Mouse (Mus musculus): ENCODE data around the gene Tnk1. TPM values are rescaled to one million over a fixed set of nuclear protein-coding genes. Genes with fewer than 3 reads are reported as not detected.
A peak's percentile ranks its signal among the peaks of the same experiment; 100 is the strongest.

Gene Tnk1
- polyA plus RNA-seq, 1 experiment from 2014 or later: 0.69 TPM

- WGBS (ENCODE audit: insufficient replicate concordance): under 1% methylated on average over 38 of the region's 38 CpGs
- peak within 1 kb of the TSS; percentile 99 for H3K4me2 ChIP-seq (ENCODE audit: low read depth, low read length)
- peak within 1 kb of the TSS; percentile 99 for H3K27ac ChIP-seq (ENCODE audit: low read depth)
- peaks cover 24% of the 10 kb centered on the region for H3K4me1 ChIP-seq (ENCODE audit: insufficient read depth)
- no peaks in the 10 kb centered on the region for H3K9me3 ChIP-seq (ENCODE audit: low read length)
- peaks cover 14% of the 10 kb centered on the region for H3K36me3 ChIP-seq (replicated peaks; ENCODE audit: insufficient read depth, low read length)
- H3K9ac ChIP-seq (replicated peaks): peak within 1 kb of the TSS; percentile 87
- H3K27me3 ChIP-seq (ENCODE audit: insufficient read depth, low read length): 0 out of 2 replicates have a peak, but pooled peaks cover 7% of the 10 kb centered on the region
- peak; percentile 50; the same call in 1 of the 2 replicates for TF ChIP-seq EP300 (IDR thresholded peaks at IDR 0.05; ENCODE audit: low read depth)
- TF ChIP-seq CTCF (IDR thresholded peaks at IDR 0.05; ENCODE audit: low read depth): no peak
- ATAC-seq: peak; percentile 84
- peak within 1 kb of the TSS; percentile 93 for H3K4me3 ChIP-seq (ENCODE audit: low read depth, low read length)
- DNase-seq: peak; percentile 89
Observed at GRCm38 (mm10) chr11:69900471-69901405, 42.2 kb upstream of the Tnk1 start, which contains the start of the genes 2810408A11Rik and Neurl4. Gene 2810408A11Rik, minus strand, starts transcription at chr11:69900987. Gene Neurl4, plus strand, starts transcription at chr11:69901072.

DNA sequence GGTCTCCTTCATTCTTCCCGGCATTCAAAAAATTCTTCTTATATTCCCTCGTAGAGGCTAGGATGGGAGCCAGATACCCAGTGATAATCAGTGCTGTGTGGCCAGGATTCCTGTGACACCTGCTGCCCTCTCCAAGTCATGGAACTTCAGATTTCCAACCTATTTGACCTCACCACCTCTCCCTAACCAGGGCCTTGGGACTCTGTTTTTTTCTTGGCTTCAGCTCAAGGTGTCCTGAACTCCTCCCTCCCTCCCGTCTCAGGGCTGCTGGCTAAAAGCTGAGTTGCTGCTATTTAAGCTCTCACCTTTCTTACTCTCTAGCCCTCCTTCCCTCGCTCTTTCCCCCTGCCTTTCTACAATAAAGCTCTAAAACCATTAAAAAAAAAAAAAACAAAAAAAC is 41.3 kb upstream of the Tnk1 start:
- Histone ChIP-seq H3K9me3 (ENCODE audit: low read length) (no peaks in the 10 kb centered on the region), H3K4me1 (ENCODE audit: insufficient read depth) (peaks cover 30% of the 10 kb centered on the region), H3K4me3 (ENCODE audit: low read depth, low read length) (peak overlapping the region; percentile 93), H3K27me3 (ENCODE audit: insufficient read depth, low read length) (0 out of 2 replicates have a peak, but pooled peaks cover 7% of the 10 kb centered on the region), H3K4me2 (ENCODE audit: low read depth, low read length) (peak overlapping the region; percentile 99), H3K36me3 (replicated peaks; ENCODE audit: insufficient read depth, low read length) (peaks cover 8% of the 10 kb centered on the region), H3K27ac (ENCODE audit: low read depth) (no peak overlapping the region), H3K9ac (replicated peaks) (peak overlapping the region; percentile 87)
- 48% methylated on average over 4 of the region's 4 CpGs for WGBS (ENCODE audit: insufficient replicate concordance)
- DNase-seq (no peak), ATAC-seq (no peak)
- no peak for TF ChIP-seq CTCF (IDR thresholded peaks at IDR 0.05; ENCODE audit: low read depth)
- TF ChIP-seq EP300 (IDR thresholded peaks at IDR 0.05; ENCODE audit: low read depth): no peak

GRCm38 (mm10) chr11:69895291-69895690 is 36.8 kb upstream of the Tnk1 start, which contains the start of gene Acap1:
Gene Acap1, minus strand, starts transcription at chr11:69895539.
- Histone ChIP-seq H3K4me2 (ENCODE audit: low read depth, low read length) (peak within 1 kb of the TSS; percentile 49), H3K9ac (replicated peaks) (peak within 1 kb of the TSS; percentile 10; the same call in 1 of the 2 replicates), H3K27ac (ENCODE audit: low read depth) (peak within 1 kb of the TSS; percentile 85), H3K4me3 (ENCODE audit: low read depth, low read length) (peak within 1 kb of the TSS; percentile 26), H3K4me1 (ENCODE audit: insufficient read depth) (peaks cover 23% of the 10 kb centered on the region), H3K27me3 (ENCODE audit: insufficient read depth, low read length) (0 out of 2 replicates have a peak, but pooled peaks cover 5% of the 10 kb centered on the region), H3K9me3 (ENCODE audit: low read length) (no peaks in the 10 kb centered on the region), H3K36me3 (replicated peaks; ENCODE audit: insufficient read depth, low read length) (0 out of 2 replicates have a peak, but pooled peaks cover 2% of the 10 kb centered on the region)
- TF ChIP-seq CTCF (IDR thresholded peaks at IDR 0.05; ENCODE audit: low read depth) (no peak), EP300 (IDR thresholded peaks at IDR 0.05; ENCODE audit: low read depth) (no peak)
- DNase-seq (peak; percentile 64), ATAC-seq (peak; percentile 46; the same call in 1 of the 2 replicates)
- WGBS (ENCODE audit: insufficient replicate concordance): 39% methylated on average over 4 of the region's 4 CpGs

DNA sequence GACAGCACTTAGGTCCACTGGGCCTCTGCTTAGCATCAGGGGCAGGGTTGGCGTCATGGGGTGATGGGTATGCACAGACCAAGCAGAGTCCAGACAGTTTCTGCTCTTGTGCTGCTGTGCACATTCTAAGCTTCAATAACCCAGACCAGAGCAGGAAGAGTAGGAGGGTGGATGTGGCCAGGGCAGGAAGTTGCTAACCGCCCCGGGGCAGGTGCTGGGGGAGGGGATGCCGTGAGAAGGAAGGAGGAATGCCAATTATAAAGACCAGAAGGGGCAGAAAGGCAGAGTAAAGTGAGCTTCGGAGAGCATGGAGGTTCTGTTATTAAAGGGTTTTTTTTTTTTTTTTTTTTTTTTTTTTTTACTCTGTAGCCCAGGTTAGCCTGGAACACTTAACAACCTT is 36.1 kb upstream of the Tnk1 start:
- no peak for TF ChIP-seq CTCF (IDR thresholded peaks at IDR 0.05; ENCODE audit: low read depth)
- no peak for TF ChIP-seq EP300 (IDR thresholded peaks at IDR 0.05; ENCODE audit: low read depth)
- no peaks in the 10 kb centered on the region for H3K9me3 ChIP-seq (ENCODE audit: low read length)
- H3K36me3 ChIP-seq (replicated peaks; ENCODE audit: insufficient read depth, low read length): 0 out of 2 replicates have a peak, but pooled peaks cover 2% of the 10 kb centered on the region
- ATAC-seq (no peak; the same call in 1 of the 2 replicates), DNase-seq (no peak)
- H3K4me1 ChIP-seq (ENCODE audit: insufficient read depth): peaks cover 20% of the 10 kb centered on the region
- H3K27ac ChIP-seq (ENCODE audit: low read depth): peak overlapping the region; percentile 85
- 0 out of 2 replicates have a peak overlapping the region, but pooled peaks have one; percentile 10 for H3K9ac ChIP-seq (replicated peaks)
- peak overlapping the region; percentile 49 for H3K4me2 ChIP-seq (ENCODE audit: low read depth, low read length)
- H3K27me3 ChIP-seq (ENCODE audit: insufficient read depth, low read length): 0 out of 2 replicates have a peak, but pooled peaks cover 2% of the 10 kb centered on the region
- 25% methylated on average over 5 of the region's 5 CpGs for WGBS (ENCODE audit: insufficient replicate concordance)
- H3K4me3 ChIP-seq (ENCODE audit: low read depth, low read length): peak overlapping the region; percentile 26; the same call in 1 of the 2 replicates

DNA sequence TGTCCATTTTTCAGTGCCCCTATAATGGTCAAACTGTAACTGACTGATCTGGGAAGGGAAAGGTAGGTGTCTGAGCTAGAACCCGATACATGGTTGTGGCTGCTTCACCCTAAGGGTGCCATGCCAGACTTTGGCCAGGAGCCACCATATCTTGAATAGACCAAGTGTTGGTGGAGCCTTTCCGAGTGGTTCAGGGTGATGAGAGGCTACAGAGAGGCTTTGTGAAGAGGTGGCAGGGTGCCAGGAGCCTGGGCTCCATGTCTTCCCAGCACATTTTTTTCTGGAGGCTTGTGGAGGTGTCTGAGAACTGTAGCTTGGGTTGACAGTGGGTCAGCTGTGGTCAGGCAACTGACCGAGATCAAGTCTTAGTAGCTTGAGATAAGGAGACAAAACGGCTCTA is 33.0 kb upstream of the Tnk1 start:
- Histone ChIP-seq H3K36me3 (replicated peaks; ENCODE audit: insufficient read depth, low read length) (0 out of 2 replicates have a peak, but pooled peaks cover 6% of the 10 kb centered on the region), H3K27me3 (ENCODE audit: insufficient read depth, low read length) (no peaks in the 10 kb centered on the region), H3K9ac (replicated peaks) (peak overlapping the region; percentile 38), H3K4me2 (ENCODE audit: low read depth, low read length) (no peak overlapping the region), H3K4me3 (ENCODE audit: low read depth, low read length) (no peak overlapping the region), H3K4me1 (ENCODE audit: insufficient read depth) (peaks cover 25% of the 10 kb centered on the region), H3K27ac (ENCODE audit: low read depth) (no peak overlapping the region), H3K9me3 (ENCODE audit: low read length) (no peaks in the 10 kb centered on the region)
- 50% methylated on average over 4 of the region's 4 CpGs for WGBS (ENCODE audit: insufficient replicate concordance)
- DNase-seq: no peak
- no peak for ATAC-seq
- TF ChIP-seq CTCF (IDR thresholded peaks at IDR 0.05; ENCODE audit: low read depth) (no peak), EP300 (IDR thresholded peaks at IDR 0.05; ENCODE audit: low read depth) (no peak)

Data from liver, postnatal 0 days (tissue).